Mouse (Mus musculus) testis, postnatal 14 days (tissue): ENCODE data around the gene Rgma.

Experiments
- DNase-seq: peaks from one replicate; pipeline ENCODE4 v3.0.0; 2021; ENCODE audit warnings: low spot score

The Rgma gene

DNA sequence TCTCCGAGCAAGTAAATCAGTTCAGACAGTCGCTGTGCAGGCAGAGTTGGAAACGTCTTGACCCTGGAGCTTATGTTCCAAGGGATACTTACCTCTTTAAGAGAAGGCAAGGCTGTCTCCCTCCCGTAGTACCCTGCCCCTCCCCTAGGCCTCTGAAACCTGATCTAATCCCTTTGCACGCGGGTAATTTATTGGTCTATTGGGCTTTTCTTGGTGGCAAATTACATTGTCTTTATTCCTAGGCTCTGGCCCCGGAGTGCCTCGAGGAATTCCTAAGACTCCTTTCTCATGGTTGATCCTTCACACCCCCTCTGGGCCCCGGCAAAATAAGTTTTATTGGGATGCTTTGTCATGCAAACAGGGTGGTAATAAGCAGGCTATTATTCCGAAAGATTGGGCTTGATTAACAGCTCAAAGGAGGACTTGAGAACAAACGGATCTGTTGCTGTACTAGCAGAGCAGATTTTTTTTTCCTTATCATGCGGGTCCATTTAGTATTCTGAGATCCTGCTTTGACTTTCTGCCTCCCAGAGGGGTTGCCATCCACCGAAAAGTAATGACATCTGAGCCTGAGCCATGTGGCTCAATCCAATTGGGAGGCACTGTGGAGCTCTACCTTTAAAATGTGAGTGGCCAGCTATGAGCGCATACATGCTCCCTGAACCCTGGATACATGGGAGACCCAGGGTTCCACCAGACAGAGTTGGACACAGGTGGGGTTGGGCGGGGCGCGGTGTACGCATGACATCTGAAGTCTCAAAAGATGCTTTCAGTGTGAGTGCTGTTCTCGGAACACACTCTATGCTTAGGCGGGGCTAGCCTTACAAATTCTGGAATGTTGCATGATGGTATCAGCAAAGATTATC, 25.0 kb downstream of the Rgma start:
- DNase-seq, result no peak

DNA sequence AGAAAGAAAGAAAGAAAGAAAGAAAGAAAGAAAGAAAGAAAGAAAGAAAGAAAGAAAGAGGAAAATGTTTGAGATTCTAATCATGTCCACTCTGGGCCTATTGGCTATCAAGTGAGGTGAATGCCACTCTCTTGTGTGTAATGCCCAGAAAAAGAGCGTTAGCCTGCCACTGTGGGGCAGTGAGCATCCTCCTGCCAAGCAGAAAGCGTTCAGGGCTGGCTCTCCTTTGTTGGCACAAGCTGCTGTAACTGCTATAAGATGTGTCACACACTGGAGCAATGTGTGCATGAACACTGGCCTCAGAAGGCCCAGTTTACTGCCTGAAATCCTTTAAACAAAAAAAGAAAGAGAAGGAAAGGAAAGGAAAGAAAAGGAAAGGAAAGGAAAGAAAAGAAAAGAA, 26.8 kb downstream of the Rgma start:
- DNase-seq, result no peak

GRCm38 (mm10) chr7:73402671-73403070, 27.4 kb downstream of the Rgma start:
- DNase-seq, result no peak

DNA sequence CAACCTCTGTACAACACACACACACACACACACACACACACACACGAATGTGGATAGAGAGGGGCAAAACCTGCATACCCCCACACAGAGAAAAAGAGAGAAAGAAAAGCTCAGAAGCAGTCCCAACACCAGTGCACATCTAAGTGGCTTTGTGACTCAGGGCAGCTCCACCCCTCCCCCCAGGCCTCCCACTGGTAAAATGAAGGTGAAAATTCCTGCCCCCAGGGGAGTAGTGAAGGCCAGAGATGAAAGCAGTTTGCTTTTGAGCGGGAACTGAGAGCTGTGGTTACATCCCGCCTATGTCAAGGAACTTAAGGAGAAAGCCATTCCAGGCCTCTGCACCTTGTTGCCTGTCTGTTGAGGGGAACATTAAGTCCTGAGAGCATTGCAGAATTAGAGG, 28.2 kb downstream of the Rgma start:
- no peak for DNase-seq

GRCm38 (mm10) chr7:73405550-73405949, 30.2 kb downstream of the Rgma start:
- no peak for DNase-seq

- no peak for DNase-seq
These were observed 36.2 kb downstream of the Rgma start for GRCm38 (mm10) chr7:73411523-73411922.

GRCm38 (mm10) chr7:73411986-73412385, 36.7 kb downstream of the Rgma start:
- no peak for DNase-seq

DNA sequence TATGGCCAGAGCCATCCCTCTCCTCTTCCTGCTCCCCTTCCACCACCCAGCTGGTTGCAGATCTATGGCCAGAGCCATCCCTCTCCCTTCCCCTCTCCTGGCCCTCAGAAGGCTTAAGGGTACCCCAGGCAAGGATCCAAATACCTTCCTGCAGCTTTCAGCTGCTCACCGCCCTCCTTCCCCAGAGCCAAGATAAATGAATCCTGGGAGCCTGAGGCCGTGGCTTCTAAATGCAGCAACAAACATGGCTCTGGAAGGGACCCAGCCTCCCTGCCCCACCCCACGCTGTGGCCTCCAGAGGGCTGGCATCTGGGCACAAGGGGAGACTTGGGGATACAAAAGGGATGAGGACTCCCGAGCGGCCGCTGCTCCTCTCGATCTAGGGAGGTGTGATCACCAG, 37.1 kb downstream of the Rgma start:
- DNase-seq, result no peak

DNA sequence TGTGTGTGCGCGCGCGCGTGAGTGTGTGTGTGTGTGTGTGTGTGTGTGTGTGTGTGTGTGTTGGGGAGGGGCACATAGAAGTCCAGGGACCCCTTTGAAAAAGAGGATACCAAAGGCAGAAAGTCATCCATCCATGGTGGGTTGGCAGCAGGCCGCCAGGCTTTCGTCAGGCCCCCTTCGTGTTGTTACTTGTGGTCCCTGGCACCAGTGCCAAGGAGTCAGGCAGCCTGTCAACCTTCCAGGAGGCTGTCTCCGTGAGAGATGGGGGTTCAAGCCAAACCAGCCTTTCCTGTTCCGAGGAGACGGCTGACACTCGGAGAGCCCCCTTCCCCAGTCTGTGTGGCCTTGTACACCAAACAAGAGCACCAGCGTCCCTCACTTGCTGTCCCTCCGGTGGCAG, 38.9 kb downstream of the Rgma start:
- DNase-seq, result no peak

DNA sequence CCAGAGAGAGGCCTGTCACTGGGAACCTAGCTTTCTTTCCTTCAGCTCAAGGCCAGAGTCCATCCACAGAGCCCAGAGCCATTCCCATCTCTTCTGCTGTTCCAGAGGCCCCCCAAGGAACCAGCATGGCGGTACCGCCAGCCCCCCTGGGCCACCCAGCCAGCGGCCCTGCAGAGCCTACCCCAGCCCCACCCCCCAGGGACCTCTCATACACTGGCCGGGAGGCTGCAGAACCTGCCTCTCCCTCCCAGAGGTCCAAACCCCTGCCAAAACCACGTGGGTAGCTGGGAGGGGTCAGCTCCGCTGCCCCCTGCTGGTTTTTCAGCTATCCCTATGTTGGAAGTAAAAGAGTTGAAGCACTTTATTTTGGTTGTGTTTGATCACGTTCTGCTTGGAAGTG, 44.1 kb downstream of the Rgma start:
- no peak for DNase-seq

DNA sequence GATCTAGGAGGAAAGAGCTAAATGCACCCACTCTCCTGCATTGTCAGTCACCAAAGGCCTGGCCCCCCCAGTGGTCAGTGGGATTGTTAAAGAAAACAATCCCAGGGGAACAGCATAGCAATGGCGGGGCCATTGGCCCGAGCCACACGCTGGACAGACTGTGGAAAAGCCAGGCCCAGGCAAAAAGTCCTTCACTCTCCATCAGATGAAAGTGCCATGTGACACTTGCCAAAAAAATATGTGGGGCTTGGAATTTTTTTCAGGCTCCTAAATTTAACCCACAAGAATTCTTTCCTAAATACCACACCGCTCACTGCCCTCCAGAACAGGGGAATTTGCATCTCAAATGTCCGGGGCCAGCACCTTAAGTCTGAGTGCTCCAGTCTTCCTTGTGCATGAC, 45.5 kb downstream of the Rgma start:
- DNase-seq, result no peak

DNA sequence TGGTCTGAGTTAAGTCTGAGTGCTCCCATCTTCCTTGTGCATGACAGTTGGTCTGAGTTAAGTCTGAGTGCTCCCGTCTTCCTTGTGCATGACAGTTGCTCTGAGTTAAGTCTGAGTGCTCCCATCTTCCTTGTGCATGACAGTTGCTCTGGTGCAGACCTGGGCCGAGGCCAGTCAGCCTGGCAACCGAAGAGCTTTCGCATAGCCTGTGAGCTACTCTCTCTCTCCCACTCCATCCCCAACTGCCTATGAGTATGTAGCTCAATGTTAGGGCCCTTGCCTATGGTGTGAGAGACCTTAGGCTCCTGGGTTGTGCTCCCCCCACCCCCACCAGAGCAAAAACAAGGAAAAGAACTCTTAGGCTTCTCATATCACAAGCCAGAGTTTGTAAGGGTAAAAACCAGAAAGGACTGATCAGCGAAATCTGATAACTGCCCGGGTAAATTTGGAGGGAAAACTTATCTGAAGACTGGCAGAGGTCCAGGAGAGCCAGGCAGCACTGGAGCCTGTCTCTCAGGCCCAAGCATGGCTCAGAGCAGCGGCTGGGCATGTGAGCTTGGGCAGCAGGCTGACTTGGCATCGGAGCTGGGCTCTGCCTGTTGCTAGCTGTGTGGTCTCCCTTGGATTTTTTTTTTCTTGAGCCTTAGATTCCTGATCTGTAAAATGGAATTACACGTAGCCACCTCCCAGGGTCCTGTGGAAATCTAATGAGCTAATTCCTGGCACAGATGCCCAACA, 46.1 kb downstream of the Rgma start:
- no peak for DNase-seq

GRCm38 (mm10) chr7:73422223-73423113, 47.2 kb downstream of the Rgma start:
- peak; percentile 67 for DNase-seq

- no peak for DNase-seq
These were observed 47.9 kb downstream of the Rgma start for GRCm38 (mm10) chr7:73423236-73423635.

DNA sequence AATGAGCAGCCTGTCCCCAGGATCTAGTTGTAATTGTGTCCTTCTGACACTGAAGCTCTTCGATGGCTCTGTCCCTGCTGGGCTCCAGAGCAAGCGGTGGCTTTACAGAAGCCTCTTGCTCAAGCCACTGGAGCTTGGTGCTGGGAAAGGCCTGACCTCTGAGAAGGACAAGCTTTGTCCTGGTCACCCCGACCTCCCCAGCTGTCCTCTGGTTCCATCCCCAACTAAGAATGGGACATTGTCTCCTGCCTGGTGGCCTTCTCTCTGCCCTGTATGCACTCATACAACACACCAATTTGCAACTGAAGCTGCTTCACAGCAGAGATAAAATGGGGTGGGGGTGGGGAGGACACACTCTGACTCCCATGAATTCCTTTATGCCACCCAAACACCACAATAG, 48.9 kb downstream of the Rgma start:
- no peak for DNase-seq

DNA sequence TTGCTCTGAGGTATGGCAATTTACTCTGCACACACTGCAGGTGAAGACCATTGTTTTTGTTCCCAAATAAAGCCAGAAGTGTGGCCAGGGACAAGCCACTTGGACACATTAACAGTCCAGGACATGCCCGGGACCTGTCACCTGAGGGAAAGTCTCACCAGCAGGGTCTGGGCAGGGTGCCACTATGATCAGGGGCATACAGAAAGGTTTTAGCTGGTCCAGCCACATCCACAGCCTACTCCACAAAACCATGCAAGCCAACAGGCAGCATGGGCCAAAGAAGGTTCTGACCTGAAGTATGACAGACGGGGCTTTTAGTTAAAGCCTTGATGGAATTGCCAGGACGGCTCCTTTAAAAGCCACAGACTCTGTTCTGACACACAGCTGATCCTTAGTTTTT, 49.4 kb downstream of the Rgma start:
- DNase-seq, result no peak

DNA sequence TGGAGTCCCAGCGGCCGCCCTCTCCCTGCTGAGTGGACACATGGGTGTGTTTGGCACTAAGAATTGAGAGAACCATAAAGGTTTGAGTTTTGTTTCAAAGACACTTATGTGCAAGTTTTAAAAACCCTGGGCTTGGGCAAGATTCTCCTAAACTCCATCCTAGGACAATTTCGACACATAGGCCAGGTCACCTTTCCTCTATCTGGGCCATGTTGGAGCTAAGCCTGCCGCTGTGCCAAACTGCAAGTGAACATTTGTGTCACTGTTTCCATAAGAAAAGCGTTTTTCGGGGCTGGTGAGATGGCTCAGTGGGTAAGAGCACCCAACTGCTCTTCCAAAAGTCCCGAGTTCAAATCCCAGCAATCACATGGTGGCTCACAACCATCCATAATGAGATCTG, 50.1 kb downstream of the Rgma start:
- DNase-seq, result no peak

- DNase-seq, result no peak
These were observed 50.9 kb downstream of the Rgma start for GRCm38 (mm10) chr7:73426235-73426634.

GRCm38 (mm10) chr7:73426752-73427386, 51.6 kb downstream of the Rgma start:
- DNase-seq, result no peak

- no peak for DNase-seq
These were observed 52.5 kb downstream of the Rgma start for GRCm38 (mm10) chr7:73427794-73428193.

DNA sequence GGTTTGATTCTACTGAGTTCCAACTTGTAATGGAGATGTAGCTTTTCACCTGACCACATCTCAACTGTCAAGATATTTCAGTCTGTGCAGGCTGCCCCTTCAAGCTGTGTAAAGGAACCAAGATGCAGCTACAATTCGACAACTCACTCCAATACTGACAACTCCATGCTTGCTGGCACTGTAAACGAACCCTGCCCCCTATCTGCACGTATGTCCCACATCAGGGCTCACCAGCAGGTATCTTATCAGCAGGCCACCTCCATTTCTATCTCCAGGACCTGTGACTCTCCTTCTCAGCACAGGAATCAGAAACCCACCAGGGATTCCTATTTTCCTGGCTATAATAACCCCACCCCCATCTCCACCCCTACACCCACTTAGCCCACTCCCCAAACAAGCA, 53.2 kb downstream of the Rgma start:
- no peak for DNase-seq
